Mouse (Mus musculus): ENCODE measurements at regions not wholly inside any gene's neighbourhood (a gene's known extent, or its start where the extent isn't known, plus 50 kb on each side); places are given as distances from the start of the nearest gene placed in this dataset.

GRCm38 (mm10) chr5:126475761-126476160, 765.8 kb upstream of the Tmem132c start:
- H3K9me3 ChIP-seq = peaks cover 48% of the 10 kb centered on the region
- no peaks in the 10 kb centered on the region for H3K4me1 ChIP-seq
- TF ChIP-seq FLI1 (IDR thresholded peaks at IDR 0.05; ENCODE audit: low read length) (no peak), GATA1 (IDR thresholded peaks at IDR 0.05; ENCODE audit: borderline replicate concordance, low read length) (no peak)
- H3K36me3 ChIP-seq (replicated peaks; ENCODE audit: low read length) = no peaks in the 10 kb centered on the region
- H3K4me3 ChIP-seq (replicated peaks) = no peak overlapping the region
- no peaks in the 10 kb centered on the region for H3K27me3 ChIP-seq (replicated peaks)

GRCm38 (mm10) chr5:126522076-126522475, 719.5 kb upstream of the Tmem132c start:
- no peak overlapping the region for H3K4me3 ChIP-seq (replicated peaks)
- TF ChIP-seq FLI1 (IDR thresholded peaks at IDR 0.05; ENCODE audit: low read length) = no peak
- no peak for TF ChIP-seq GATA1 (IDR thresholded peaks at IDR 0.05; ENCODE audit: borderline replicate concordance, low read length)
- no peaks in the 10 kb centered on the region for H3K4me1 ChIP-seq
- H3K9me3 ChIP-seq = peaks cover 36% of the 10 kb centered on the region
- H3K36me3 ChIP-seq (replicated peaks; ENCODE audit: low read length) = no peaks in the 10 kb centered on the region
- no peaks in the 10 kb centered on the region for H3K27me3 ChIP-seq (replicated peaks)

- TF ChIP-seq GATA1 (IDR thresholded peaks at IDR 0.05; ENCODE audit: borderline replicate concordance, low read length) (no peak), FLI1 (IDR thresholded peaks at IDR 0.05; ENCODE audit: low read length) (no peak)
- Histone ChIP-seq H3K36me3 (replicated peaks; ENCODE audit: low read length) (no peaks in the 10 kb centered on the region), H3K9me3 (peaks cover 37% of the 10 kb centered on the region), H3K27me3 (replicated peaks) (no peaks in the 10 kb centered on the region), H3K4me3 (replicated peaks) (no peak overlapping the region), H3K4me1 (no peaks in the 10 kb centered on the region)
These were observed 715.7 kb upstream of the Tmem132c start for GRCm38 (mm10) chr5:126525863-126526262.

- H3K9me3 ChIP-seq = peaks cover 35% of the 10 kb centered on the region
- TF ChIP-seq GATA1 (IDR thresholded peaks at IDR 0.05; ENCODE audit: borderline replicate concordance, low read length) (no peak), FLI1 (IDR thresholded peaks at IDR 0.05; ENCODE audit: low read length) (no peak)
- no peaks in the 10 kb centered on the region for H3K4me1 ChIP-seq
- H3K36me3 ChIP-seq (replicated peaks; ENCODE audit: low read length) = no peaks in the 10 kb centered on the region
- H3K4me3 ChIP-seq (replicated peaks) = no peak overlapping the region
- no peaks in the 10 kb centered on the region for H3K27me3 ChIP-seq (replicated peaks)
These were observed 710.6 kb upstream of the Tmem132c start for GRCm38 (mm10) chr5:126530806-126531527.

DNA sequence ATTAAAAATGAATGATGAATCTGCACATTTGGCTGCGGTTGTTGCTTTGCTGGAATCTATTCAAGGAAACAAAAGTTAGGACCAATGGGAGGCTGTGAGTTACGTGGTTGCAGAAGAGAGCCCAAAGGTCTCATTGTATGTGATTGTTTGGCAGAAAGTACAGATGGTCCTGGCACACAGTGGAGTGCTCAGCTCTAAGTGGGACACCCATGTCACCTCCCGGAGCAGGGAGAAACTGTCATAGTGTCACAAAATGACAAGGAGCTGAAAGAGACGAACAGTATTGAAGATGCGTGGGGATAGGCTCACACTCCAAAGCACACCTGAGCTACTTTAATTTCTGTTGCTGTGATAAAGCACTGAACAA, 710.1 kb upstream of the Tmem132c start:
- H3K36me3 ChIP-seq (replicated peaks; ENCODE audit: low read length) = no peaks in the 10 kb centered on the region
- no peaks in the 10 kb centered on the region for H3K4me1 ChIP-seq
- TF ChIP-seq GATA1 (IDR thresholded peaks at IDR 0.05; ENCODE audit: borderline replicate concordance, low read length) = no peak
- TF ChIP-seq FLI1 (IDR thresholded peaks at IDR 0.05; ENCODE audit: low read length) = no peak

GRCm38 (mm10) chr5:126531975-126532374, 709.6 kb upstream of the Tmem132c start:
- no peaks in the 10 kb centered on the region for H3K4me1 ChIP-seq
- no peak overlapping the region for H3K4me3 ChIP-seq (replicated peaks)
- H3K27me3 ChIP-seq (replicated peaks) = no peaks in the 10 kb centered on the region
- TF ChIP-seq GATA1 (IDR thresholded peaks at IDR 0.05; ENCODE audit: borderline replicate concordance, low read length) = no peak
- H3K9me3 ChIP-seq = peaks cover 37% of the 10 kb centered on the region
- H3K36me3 ChIP-seq (replicated peaks; ENCODE audit: low read length) = no peaks in the 10 kb centered on the region

More for the DNA sequence above, 710.1 kb upstream of the Tmem132c start:
- H3K4me3 ChIP-seq (replicated peaks) = no peak overlapping the region
- H3K9me3 ChIP-seq = peaks cover 37% of the 10 kb centered on the region
- no peaks in the 10 kb centered on the region for H3K27me3 ChIP-seq (replicated peaks)

GRCm38 (mm10) chr5:126538072-126538471, 703.5 kb upstream of the Tmem132c start:
- no peaks in the 10 kb centered on the region for H3K4me1 ChIP-seq
- TF ChIP-seq FLI1 (IDR thresholded peaks at IDR 0.05; ENCODE audit: low read length) = no peak
- TF ChIP-seq GATA1 (IDR thresholded peaks at IDR 0.05; ENCODE audit: borderline replicate concordance, low read length) = no peak
- H3K4me3 ChIP-seq (replicated peaks) = no peak overlapping the region

DNA sequence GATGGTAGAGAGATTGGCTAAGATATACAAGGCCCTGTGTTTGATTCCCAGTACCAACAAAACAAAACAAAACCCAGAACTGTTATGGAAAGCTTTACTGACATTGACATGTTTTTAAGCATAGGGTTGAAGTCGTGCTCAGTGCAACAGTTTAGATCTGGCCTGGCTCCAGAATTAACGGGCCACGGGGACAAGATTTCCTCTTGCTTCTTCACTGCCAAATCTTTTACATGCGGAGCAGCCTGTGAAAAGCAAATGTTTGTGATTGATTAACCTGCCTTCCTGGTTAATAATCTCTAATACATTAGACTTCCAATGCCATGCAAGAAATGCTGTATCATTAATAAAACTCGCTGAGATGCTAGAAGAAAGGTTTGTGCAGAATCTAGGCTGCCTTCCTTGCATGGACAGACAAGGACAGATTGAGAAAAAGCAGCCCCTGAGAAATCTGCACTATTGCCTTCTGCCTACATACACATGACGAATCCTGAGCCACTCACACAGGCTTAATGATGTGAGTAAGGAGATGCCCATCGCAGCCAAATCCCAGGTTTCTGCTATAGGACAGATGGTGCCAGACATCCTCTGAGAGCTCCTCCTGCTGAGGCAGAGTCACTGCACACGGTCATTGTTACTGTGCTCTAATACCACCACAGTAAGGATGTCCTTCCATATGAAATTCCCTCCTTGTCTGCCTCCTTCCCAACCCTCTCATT, 697.2 kb upstream of the Tmem132c start:
- Histone ChIP-seq H3K27me3 (replicated peaks) (no peaks in the 10 kb centered on the region), H3K4me3 (replicated peaks) (no peak overlapping the region), H3K4me1 (no peaks in the 10 kb centered on the region), H3K36me3 (replicated peaks; ENCODE audit: low read length) (no peaks in the 10 kb centered on the region), H3K9me3 (peaks cover 14% of the 10 kb centered on the region; the same call in 1 of the 2 replicates)
- TF ChIP-seq GATA1 (IDR thresholded peaks at IDR 0.05; ENCODE audit: borderline replicate concordance, low read length) (no peak), FLI1 (IDR thresholded peaks at IDR 0.05; ENCODE audit: low read length) (no peak)

More at GRCm38 (mm10) chr5:126538072-126538471, 703.5 kb upstream of the Tmem132c start:
- H3K36me3 ChIP-seq (replicated peaks; ENCODE audit: low read length) = no peaks in the 10 kb centered on the region
- H3K27me3 ChIP-seq (replicated peaks) = no peaks in the 10 kb centered on the region
- H3K9me3 ChIP-seq = peaks cover 19% of the 10 kb centered on the region

DNA sequence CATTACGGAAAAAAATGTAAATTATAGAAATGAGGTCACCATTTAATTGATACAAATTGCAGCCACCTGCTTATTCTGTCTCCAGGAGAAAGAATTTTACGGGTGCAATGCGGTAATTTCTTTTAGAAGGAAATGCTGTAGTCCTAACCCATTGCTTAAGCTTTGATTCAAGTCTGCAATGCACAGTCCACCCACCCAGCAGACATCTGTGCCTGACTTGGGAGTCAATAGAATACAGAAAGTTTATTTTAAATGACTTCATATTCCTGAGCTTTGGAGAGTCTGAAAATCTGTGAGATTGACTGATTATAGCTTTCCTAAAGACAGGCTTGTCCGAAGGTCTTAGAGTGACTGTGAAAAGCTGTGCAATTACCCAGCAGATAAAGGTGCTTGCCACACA, 693.8 kb upstream of the Tmem132c start:
- Histone ChIP-seq H3K9me3 (peaks cover 10% of the 10 kb centered on the region; the same call in 1 of the 2 replicates), H3K27me3 (replicated peaks) (no peaks in the 10 kb centered on the region), H3K4me1 (no peaks in the 10 kb centered on the region), H3K36me3 (replicated peaks; ENCODE audit: low read length) (no peaks in the 10 kb centered on the region), H3K4me3 (replicated peaks) (no peak overlapping the region)
- TF ChIP-seq FLI1 (IDR thresholded peaks at IDR 0.05; ENCODE audit: low read length) (no peak), GATA1 (IDR thresholded peaks at IDR 0.05; ENCODE audit: borderline replicate concordance, low read length) (no peak)

- Histone ChIP-seq H3K9me3 (peaks cover 17% of the 10 kb centered on the region), H3K36me3 (replicated peaks; ENCODE audit: low read length) (no peaks in the 10 kb centered on the region), H3K4me3 (replicated peaks) (no peak overlapping the region), H3K27me3 (replicated peaks) (no peaks in the 10 kb centered on the region), H3K4me1 (no peaks in the 10 kb centered on the region)
- TF ChIP-seq GATA1 (IDR thresholded peaks at IDR 0.05; ENCODE audit: borderline replicate concordance, low read length) = no peak
- no peak for TF ChIP-seq FLI1 (IDR thresholded peaks at IDR 0.05; ENCODE audit: low read length)
These were observed 689.9 kb upstream of the Tmem132c start for GRCm38 (mm10) chr5:126551676-126552075.
